Mouse (Mus musculus): ENCODE measurements around the gene Ezh2.
"Not testable (repeated sequence)": the region's sequence is repeated elsewhere in the genome, so short reads cannot be mapped to it uniquely, and the experiment has no call there.

The Ezh2 gene

DNA sequence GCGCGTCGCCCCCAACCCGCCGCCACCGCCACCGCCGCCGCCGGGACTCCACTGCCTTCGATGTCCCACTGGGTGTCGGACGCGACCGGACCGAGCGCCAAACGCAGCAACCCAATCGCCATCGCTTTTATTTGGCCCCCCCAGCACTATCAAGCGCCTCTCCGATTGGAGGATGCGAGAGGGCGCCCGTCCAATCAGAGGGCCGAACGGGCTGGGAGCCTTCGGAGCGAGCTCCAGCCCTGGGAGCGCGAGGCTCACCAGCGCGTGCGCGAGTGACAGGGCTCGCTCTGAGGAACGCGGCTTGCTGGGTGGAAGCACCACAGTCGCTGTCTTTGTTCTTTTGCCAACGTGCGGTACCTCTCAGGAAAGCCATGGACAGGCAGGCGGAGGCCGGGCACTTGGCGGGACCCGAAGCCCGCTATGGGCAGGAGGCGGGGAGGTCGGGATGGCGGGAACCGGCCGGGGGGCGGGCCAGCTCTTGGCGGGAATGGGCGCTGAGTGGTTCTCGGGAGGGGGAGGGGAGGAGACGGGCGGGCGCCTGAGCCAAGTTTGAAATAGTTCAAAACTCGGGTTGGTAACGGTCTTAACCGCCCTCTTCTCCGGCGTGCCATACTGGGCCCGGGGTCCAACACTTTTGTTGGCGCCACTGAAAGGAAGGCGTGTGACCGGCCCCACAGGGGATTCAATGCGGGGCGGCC lies at the start of gene Ezh2:
Ezh2 (minus strand) TSS at position 416 of the 698 bp plus-strand sequence.
- DNase-seq (ENCODE audit: low read depth, low spot score), result peak; percentile 96

DNA sequence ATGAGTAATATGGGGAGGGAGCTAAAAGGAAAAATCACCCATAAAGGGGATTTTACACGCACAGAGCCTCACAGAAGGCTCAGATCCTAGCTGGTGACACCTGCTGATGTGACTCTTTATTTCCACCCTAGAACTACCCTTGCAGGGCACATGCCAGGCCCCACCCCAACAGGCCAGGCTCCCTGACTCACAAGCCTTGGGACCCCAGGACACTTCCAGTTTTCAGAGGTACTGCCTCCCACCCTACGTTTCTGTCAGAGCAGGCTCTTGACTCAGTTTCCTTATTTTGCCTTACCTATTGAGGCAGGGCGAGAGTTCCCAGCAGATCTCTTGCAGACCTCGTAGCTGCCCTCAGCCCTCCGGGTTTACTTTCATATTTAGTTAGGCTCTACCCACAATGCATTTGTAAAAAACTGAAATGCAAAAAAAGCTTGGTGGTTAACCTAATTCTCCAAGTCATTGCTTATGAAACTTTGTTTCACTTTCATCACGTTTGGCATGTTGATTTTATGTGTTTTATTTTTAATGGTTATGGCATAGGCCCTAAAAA lies 41.5 kb upstream of the Ezh2 start:
- no peak for DNase-seq (ENCODE audit: low read depth, low spot score)

DNA sequence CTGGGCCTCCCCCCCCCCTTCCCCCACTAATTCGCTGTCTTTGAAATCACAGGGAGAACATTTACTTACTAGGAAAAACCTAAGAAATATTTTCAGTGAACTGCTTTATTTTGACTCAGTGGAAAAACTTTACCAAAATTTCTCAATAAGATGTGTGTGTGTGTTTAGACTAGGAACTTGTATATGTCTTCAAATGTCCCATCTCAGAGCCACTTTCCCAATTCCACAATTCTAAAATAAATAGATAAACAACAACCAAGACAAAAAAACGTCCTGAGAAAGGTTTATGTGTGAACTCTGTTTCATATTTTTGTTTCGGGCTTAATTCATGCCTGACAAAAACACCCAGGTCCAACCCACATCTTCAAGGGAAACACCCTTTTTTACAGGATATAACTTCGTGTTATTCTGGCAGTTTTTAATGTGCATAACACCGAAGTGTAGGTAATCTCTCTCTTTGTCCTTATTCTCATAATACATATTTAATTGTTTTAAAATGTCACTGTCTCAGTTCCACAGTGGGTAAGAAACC lies 40.9 kb upstream of the Ezh2 start:
- DNase-seq (ENCODE audit: low read depth, low spot score), result no peak

DNA sequence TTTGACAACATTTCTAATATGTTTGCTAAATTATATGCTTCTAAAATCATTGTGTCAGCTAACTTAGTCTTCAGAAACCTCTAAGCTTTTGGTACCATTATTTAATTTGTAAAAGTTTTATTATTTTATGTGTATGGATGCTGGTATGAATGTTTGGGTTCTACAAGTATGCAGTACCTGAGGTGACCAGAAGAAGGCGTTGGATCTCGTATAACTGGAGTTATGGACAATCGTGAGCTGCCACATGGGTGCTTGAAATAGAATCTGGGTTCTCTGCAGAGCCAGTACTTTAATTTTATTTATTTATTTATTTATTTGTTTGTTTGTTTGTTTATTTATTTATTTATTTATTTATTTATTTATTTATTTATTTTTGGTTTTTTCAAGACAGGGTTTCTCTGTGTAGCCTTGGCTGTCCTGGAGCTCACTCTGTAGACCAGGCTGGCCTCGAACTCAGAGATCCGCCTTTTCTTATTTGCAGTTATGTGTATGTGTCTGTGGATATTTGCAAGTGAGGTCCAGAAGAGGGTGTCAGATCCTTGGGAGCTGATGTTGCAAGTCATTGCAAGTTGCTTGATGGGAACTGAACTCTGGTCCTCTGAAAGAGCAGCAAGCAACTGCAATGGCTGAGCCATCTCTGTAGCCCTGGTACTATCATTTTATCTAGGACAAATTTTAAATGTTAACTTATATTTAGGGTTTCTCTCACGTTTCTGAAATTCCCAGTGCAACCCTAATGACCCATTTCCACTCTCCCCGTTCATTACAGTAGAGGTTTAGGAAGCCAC lies 40.3 kb upstream of the Ezh2 start:
- DNase-seq (ENCODE audit: low read depth, low spot score), result peak; percentile 11

DNA sequence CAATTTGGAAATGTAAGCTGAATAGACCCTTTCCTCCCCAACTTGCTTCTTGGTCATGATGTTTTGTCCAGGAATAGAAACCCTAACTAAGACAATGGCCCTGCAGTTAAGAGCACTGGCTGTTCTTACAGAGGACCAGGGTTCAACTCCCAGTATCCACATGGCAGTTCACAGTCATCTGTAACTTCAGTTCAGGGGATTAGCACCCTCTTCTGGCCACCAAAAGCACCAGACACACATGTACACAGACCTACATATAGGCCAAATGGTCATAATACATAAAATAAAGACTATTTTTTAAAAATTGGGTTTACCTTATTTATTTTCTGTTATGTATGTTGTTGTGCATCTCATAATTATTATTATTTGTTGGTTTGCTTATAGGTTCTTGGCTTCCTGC lies 38.3 kb upstream of the Ezh2 start:
- DNase-seq (ENCODE audit: low read depth, low spot score), result no peak

DNA sequence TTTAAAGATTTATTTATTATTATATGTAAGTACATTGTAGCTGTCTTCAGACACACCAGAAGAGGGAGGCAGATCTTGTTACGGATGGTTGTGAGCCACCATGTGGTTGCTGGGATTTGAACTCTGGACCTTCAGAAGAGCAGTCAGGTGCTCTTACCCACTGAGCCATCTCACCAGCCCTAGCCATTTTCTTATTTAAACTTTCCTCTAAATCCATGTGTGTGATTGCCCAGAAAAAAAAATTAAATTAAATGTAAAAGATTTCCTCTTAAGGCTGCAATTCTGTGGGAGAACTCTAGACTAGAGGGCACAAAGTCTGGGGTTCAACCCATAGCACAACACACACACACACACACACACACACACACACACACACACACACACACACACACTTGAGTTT lies 34.9 kb upstream of the Ezh2 start:
- DNase-seq (ENCODE audit: low read depth, low spot score), result not testable (repeated sequence)

DNA sequence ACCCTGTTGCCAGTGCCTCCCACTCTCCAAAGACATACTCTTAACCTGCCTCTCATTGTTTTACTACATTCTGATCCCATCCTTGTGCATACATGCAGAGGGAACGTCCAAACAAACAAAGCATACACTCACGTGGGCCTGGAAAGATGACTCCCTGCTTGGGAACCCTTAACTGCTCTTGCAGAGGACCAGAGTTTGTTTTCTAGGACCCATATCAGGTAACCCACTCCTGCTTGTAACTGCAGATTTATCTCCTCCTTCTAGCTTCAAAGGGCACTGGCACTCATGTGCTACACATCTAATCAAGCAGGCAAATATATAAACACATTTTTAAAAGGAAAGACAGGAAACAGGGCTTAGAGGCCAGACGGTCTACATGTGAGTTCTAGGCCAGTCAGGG lies 32.8 kb upstream of the Ezh2 start:
- DNase-seq (ENCODE audit: low read depth, low spot score), result no peak

DNA sequence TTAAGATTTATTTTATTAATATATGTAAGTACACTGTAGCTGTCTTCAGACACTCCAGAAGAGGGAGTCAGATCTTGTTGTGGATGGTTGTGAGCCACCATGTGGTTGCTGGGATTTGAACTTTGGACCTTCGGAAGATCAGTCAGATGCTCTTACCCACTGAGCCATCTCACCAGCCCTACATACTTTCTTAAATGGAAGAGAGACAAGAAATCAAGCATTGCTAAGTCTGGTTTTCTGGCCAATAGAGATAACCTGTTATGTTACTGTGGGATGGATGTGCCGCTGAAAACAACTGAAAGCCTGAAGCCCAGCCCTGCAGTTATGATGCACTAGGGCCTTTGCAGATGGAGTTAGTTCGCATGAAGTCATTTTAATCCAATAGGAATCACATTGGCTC lies 31.8 kb upstream of the Ezh2 start:
- not testable (repeated sequence) for DNase-seq (ENCODE audit: low read depth, low spot score)

DNA sequence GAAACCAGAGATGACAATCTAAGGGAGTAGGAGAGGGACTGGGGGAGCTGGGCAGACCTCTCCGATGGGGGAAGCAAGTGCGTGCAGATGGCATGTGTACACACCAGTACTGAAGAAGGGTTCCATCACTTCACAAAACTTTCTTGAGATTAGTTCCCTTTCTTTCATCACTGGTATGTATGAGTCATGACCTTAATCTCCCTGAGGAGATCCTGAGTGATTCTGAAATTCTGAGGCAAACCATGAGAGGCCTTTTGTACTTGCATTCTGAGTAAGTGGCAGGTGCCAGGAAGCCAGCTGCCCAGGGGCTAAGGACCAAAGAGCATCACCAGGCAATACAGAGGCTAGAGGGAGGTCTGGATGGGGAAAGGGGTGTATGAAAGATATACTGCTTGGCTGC lies 25.9 kb upstream of the Ezh2 start:
- DNase-seq (ENCODE audit: low read depth, low spot score), result no peak

DNA sequence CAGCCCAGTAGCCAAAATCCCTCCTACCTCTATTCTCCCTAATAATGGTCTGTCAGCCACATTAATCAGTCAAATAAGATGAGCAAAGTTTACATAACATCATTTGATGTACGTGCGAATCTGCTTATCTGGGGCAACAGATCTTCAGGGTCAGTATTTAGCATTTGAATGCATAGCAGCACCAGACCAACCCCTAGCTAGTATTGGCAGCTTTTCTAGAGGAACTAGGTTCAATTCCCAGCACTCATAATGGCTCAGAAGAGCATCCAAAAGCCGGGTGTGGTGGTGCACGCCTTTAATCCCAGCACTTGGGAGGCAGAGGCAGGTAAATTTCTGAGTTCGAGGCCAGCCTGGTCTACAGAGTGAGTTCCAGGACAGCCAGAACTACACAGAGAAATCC lies 13.2 kb upstream of the Ezh2 start:
- not testable (repeated sequence) for DNase-seq (ENCODE audit: low read depth, low spot score)

DNA sequence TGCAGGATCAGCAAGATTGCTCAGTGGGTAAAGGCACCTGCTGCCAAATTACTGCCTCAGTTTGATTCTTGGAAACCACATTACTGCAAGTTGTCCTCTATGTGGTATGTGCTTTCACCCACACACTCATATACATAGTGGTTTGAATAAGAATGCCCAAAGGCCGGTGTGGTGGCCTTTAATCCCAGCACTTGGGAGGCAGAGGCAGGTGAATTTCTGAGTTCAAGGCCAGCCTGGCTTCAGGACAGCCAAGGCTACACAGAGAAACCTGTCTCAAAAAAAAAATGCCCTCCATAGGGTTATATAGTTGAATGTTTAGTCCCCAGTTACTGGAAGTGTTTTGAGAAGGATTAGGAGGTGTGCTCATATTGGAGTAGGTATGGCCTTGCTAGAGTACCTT lies 6.8 kb upstream of the Ezh2 start:
- DNase-seq (ENCODE audit: low read depth, low spot score), result no peak

DNA sequence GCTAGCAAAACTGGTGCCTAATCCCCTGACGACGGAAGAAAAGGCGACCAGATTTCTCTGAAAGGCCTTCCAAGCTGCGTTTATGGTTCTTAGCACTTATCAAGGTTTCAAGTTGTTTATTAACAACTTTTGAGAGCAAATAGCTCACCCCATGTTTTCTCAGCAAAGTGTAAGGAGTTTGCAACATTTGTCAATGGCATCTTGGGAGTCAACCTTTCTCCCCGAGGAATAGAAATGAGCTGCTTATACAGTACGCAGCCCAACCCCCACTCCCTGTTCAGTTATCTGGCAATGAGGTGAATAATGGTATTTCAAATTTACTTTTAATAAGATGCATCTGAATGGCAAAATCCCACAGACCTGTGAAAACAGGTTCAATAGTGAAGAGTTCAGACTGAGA lies 555 bp upstream of the Ezh2 start:
- peak; percentile 57 for DNase-seq (ENCODE audit: low read depth, low spot score)

DNA sequence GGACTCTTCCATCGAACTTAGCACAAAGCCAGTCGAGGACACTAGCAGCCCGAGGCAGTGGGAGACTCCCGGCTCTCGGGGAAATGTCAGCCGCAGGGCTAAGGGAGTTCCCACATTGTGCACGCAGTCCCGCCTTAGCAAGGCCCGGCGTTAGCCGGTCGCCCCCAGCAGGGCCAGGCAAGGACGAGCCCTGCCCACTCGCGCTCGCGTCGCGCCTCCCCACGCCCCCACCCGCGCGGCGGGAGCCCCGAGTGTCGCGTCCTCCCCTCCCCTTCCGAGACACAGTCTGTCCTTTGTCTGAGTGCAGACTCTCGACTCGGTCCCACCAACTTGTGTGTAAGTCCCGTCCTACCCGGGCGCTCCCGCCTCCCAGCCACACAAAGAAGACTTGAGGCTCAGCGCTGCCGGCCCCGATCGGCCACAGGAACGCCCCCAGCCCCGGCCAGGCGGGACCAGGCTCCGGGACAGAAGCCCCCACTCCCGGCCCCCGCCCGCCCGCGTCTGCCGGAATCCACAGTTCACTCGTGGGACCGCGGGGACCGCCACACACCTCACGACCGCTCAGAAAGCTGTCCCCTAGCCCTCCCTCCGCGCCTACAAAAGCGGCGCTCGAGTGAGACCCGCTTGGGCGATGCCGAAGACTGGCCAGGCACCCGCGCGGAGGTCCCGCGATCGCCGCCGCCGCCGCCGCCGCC lies 853 bp downstream of the Ezh2 start:
- peak; percentile 56 for DNase-seq (ENCODE audit: low read depth, low spot score)

DNA sequence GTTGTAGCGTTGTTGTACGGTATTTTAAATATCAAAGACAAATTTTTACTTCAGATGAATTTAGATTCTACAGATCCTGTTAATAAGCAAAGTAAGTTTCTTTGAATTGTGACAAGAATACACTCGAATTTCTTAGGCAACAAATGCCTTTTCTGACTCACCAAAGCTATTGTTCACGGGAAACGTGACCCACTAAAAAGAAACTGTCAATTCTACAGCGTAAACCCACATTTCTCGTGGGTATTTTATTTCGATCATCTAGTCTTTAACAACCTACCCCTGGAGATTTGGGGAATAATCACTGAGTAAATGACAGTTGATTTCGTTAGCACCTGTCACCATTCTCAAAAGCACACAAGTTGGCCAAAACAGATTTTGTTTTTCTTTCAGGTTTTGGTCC lies 1.6 kb downstream of the Ezh2 start:
- no peak for DNase-seq (ENCODE audit: low read depth, low spot score)

DNA sequence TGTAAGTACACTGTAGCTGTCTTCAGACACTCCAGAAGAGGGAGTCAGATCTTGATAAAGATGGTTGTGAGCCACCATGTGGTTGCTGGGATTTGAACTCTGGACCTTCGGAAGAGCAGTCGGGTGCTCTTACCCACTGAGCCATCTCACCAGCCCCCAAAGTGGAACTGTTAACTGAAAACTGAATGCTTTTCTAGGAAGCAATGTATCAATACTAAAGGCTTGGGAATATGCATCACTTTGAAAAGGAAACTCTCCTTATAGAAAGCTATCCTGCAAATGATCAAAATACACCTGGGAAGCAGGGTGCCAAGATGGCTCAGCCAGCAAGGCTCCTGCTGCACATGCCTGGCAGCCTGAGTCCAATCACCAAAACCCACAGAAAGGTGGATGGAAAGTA lies 7.8 kb downstream of the Ezh2 start:
- not testable (repeated sequence) for DNase-seq (ENCODE audit: low read depth, low spot score)

DNA sequence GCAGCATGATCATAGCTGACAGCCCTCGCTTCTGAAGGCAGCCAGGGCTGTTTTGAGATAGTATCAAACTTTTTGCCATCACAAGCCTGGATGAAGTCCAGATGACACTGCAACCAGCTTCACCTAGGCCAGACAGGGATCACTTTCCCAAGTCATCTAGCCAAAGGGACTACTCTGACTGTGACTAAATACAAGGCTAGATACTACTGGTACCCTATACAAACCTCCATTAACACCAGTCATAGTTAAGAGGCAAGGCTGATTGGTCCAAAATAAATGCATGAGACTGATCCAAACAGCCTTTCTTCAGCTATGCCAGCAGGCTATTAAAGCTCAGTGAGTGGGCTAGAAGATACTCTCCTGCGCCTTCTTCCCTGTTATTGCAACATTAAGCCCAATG lies 22.3 kb downstream of the Ezh2 start:
- DNase-seq (ENCODE audit: low read depth, low spot score), result no peak

DNA sequence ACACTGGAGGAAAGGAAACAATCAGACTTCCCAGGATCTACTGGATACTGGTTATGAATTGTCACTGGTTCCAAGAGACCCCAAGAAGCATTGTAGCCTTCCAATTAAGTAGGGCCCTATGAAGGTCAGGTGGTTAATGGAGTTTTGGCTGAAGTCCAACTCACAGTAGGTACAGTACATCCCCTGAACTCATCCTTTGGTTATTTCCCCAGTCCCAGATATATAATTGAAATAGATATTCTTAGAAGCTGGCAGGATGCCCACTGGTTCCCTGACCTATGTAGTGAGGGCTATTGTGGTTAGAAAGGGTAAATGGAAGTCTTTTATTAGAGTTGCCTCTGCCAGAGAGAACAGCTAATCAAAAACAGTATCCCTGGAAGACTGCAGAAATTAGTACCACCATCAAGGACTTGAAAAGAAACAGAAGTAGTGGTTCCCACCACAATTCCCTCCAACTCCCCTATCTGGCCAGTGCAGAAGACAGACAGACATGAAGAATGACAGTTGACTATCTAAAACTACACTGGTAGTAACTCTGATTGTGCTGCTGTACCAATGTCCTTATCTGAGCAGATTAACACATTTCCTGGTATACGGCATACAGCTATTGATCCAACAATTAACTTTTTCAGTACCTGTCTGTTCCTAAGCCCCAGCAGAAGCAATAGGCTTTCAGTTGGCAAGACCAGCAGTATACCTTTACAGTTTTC lies 29.7 kb downstream of the Ezh2 start:
- DNase-seq (ENCODE audit: low read depth, low spot score), result no peak

DNA sequence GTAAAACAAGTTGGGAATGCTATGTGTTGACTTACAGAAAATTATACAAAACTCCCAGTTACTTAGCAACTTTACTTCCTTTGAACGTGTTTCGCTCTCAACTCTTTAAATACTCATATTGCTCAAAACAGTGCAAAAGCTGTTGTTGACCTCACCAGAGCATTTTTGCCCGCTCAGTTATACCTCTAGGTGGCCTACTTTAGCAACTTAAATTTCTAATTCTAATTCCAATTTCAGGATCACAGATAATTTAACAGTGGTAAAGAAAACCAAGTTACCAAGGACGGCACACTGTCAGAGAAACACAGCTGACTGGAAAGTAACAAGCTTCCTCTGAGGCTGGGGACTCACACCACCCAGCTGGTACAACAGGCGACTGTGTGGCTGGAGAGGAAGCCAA lies 33.7 kb downstream of the Ezh2 start:
- no peak for DNase-seq (ENCODE audit: low read depth, low spot score)

DNA sequence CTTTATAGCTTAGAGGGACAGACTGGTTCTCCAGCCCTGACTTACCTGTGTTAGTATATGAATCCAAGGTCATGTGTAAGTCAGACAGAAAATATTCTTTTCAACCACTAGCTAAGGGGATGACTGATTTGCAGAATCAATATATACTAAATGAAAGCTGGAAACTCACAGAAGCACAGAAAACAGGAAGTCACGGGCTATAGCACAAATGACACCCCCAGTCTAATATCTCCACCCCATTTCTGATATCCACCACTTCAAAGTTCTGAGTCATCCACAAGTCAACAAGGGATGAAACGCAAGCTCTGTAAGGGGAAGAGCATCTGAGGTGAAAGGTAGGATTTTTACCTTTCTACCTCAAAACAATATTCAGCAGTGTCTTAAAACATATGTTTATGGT lies 34.3 kb downstream of the Ezh2 start:
- DNase-seq (ENCODE audit: low read depth, low spot score), result no peak

DNA sequence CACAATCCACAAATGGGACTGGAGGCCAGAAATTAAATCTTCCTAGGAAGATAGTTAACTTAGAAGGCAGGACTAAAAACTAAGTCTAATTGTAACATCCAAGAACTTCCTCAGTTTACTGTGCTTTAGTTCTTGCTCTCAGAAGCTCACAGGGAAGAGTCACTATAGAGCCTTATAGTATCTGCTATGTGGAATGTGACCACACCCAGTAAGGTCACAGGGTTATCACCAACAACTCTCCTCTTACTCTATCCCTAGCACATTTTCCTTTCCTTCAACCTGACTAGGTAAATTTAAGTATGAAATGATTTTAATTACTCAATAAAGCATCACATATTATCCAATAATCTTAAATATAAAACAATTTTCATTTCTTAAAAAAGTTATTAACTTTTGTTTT lies 34.7 kb downstream of the Ezh2 start:
- DNase-seq (ENCODE audit: low read depth, low spot score), result no peak

DNA sequence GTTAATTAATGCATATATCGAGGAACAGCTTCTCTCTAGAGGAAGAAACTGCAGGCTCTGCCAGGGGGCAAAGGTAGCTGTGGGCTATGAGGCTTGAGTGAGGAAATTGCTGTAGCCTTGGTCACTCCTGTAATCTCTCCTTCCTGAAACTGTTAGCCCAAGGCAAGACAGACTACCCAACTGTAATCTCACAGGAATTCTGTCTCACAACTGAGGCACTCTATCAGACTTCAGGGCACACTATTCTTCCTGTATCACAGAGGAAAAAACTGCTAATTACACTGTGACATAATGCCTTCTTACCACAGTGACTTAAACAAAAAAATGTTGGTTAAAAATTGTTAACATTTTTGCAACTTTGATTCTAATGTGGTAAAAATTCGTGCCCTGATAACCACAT lies 35.9 kb downstream of the Ezh2 start:
- no peak for DNase-seq (ENCODE audit: low read depth, low spot score)

DNA sequence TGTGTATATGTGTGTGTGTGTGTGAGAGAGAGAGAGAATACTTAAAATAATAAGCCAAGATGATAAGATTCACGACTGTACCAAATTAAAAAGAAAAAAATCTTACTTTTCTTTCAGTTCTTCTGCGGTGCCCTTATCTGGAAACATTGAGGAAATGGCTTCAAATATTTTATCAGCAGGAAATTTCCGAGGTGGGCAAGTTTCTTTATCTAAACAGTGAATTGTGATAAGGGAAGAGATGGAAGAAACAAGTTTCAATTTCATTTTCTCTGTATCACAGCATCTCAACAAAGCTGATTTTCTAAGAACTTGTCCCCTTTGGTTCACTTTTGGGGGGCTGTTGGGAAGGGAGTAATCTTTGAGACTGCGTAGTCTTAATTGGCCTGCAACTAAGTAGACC lies 42.9 kb downstream of the Ezh2 start:
- no peak for DNase-seq (ENCODE audit: low read depth, low spot score)

All from c-Kit-negative CD71-positive TER-119-positive erythroid progenitor cells, embryonic 14.5 days (primary cell).